Mouse (Mus musculus): ENCODE data around the gene Rgp1.

- TF ChIP-seq CTCF (IDR thresholded peaks at IDR 0.05; ENCODE audit: low read depth, low read length) (no peak), EP300 (IDR thresholded peaks at IDR 0.05; ENCODE audit: insufficient read depth, low read depth, low read length) (no peak)
Observed at GRCm38 (mm10) chr4:43633296-43633695, 54.8 kb downstream of the Rgp1 start.

Data from ES-Bruce4 (cell line).